Comparison of ENCODE assay signal across 21 mouse cellular contexts in the genomic region with DNA sequence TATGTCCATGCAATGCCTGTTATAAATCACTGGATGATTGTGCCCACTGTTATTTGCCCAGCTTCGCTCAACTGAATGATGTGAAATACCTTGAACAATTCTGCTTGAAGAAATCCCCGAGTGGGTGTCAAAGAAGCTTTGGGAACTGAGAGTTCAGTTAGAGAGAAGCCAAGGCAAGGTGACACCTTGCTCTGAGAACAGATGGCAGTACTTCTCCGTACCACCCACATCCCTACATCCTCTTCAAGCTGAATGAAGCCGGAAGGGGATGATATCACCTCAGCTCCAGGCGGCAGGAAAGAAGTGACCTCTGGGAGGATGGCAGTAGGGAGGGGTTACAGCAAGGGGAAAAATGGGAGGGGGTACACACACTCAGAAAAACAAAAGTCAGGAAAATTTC. TPM values are rescaled to one million over a fixed set of nuclear protein-coding genes. Genes with fewer than 3 reads are reported as not detected.
DNase-seq lines count a peak whose midpoint lies in the region.
"Had no signal": no experiment of that assay in that cellular context is flagged by ENCODE, and none has a peak within 500 bp of the region (broad histone marks: within the 10 kb centered on the region; RNA-seq: fewer than 3 reads in every experiment).

No protein-coding gene starts in this region.

- DNase-seq in left cerebral cortex, adult 18-20 months (ENCODE audit: low spot score in 2 of 2) = peak; percentile 42 to 49
- DNase-seq in left cerebral cortex, postnatal 10 days (ENCODE audit: extremely low spot score in 1 of 2, low spot score in 2 of 2) = no peak
- peak; percentile 35 for DNase-seq in right cerebral cortex, postnatal 25 days
- no peak for DNase-seq in right cerebral cortex, postnatal 10 days (ENCODE audit: low spot score in 2 of 2)
- DNase-seq in R1 (ENCODE audit: low read depth, low spot score) = peak; percentile 72
- no peak for DNase-seq in T-cell, adult 2 months (ENCODE audit: low spot score)
- no peak for DNase-seq in ovary, postnatal 10 days (ENCODE audit: low spot score)
- DNase-seq: B cell, adult 2 months; cerebellum, adult 11-12 months; cerebellum, adult 9-11 months; gastrocnemius, postnatal 25 days; heart, adult 11 months; kidney, adult 2 months; kidney, postnatal 10 days; layer of hippocampus, postnatal 36 days; liver, embryonic 13.5 days; lung, adult 18-20 months; lung, postnatal 4 days; retina, postnatal 1 day; thymus, postnatal 14 days had no signal

- intact Hi-C loops in left cerebral cortex, postnatal 10 days (cut with DNase I) = loop anchor here (10.0 kb wide), 1 partner anchor 109 kb away; no protein-coding TSS in a partner anchor

RNA-seq across cellular contexts. Expression of a gene that starts 3.7 kb away (rescaled TPM):
- total RNA-seq in left cerebral cortex, adult 18-20 months (2021) = 10 to 100 TPM; 43.8 to 43.9 TPM
- 10 to 100 TPM; 43.8 to 43.9 TPM for total RNA-seq in left cerebral cortex, postnatal 10 days (2021)

RNA-seq across cellular contexts. Expression of a gene that starts 26.4 kb away (rescaled TPM):
- 1 to 10 TPM; 1.5 to 1.8 TPM for total RNA-seq in left cerebral cortex, adult 18-20 months (2021)
- under 1 TPM; 0.69 to 0.94 TPM for total RNA-seq in left cerebral cortex, postnatal 10 days (2021)
- total RNA-seq: monocyte, adult 5-6 weeks had no signal

RNA-seq across cellular contexts. Expression of a gene that starts 43.5 kb away (rescaled TPM):
- 1 to 10 TPM; 5.0 to 7.5 TPM for total RNA-seq in left cerebral cortex, adult 18-20 months (2021)
- total RNA-seq in left cerebral cortex, postnatal 10 days (2021) = 1 to 10 TPM; 5.5 to 5.6 TPM

Comparison
In these comparisons a context has a peak if more than half of its experiments do, and no peak if none do; other contexts are left out.
1. DNase-seq: peak in left cerebral cortex, adult 18-20 months (2 of 2), right cerebral cortex, postnatal 25 days (single experiment) and R1 (single experiment); none in left cerebral cortex, postnatal 10 days (0 of 2), right cerebral cortex, postnatal 10 days (0 of 2), T-cell, adult 2 months (single experiment) and ovary, postnatal 10 days (single experiment).